Mouse (Mus musculus) ES-E14 (cell line): ENCODE results near the gene Vmn1r196. TPM values are rescaled to one million over a fixed set of nuclear protein-coding genes. Genes with fewer than 3 reads are reported as not detected.

Experiments used
- DNase-seq: peaks from one replicate; pipeline ENCODE4 v3.0.0-alpha.2; 2013; ENCODE audit warnings: low read depth, low spot score
- H3K27ac ChIP-seq: 2 replicates; pipeline ENCODE4 v1.5.1; 2012; ENCODE audit warnings: low read depth, mild to moderate bottlenecking, low read length, moderate library complexity, mixed read lengths; ENCODE audit not compliant: poor library complexity, insufficient read depth, severe bottlenecking
- H3K36me3 ChIP-seq: 2 replicates; pipeline ENCODE4 v1.6.1; 2012; ENCODE audit warnings: mild to moderate bottlenecking, low read length, moderate library complexity, mixed read lengths; ENCODE audit not compliant: control insufficient read depth, poor library complexity, insufficient read depth, severe bottlenecking
- H3K4me1 ChIP-seq, 2 experiments: fragments of 150-350 bp in 1 of 2; sonication (generic) in 1 of 2; 2 replicates each; pipeline ENCODE4 v1.6.1; 2012; ENCODE audit warnings: low read length in 2 of 2, mild to moderate bottlenecking in 1 of 2, mixed read lengths in 1 of 2; ENCODE audit not compliant: control insufficient read depth in 2 of 2, insufficient read depth in 2 of 2, poor library complexity in 1 of 2
- H3K4me3 ChIP-seq, 2 experiments: fragments of 150-350 bp in 1 of 2; sonication (generic) in 1 of 2; 2 replicates each; pipeline ENCODE4 v1.5.1; 2012; ENCODE audit warnings: low read length in 2 of 2, low read depth in 1 of 2, mild to moderate bottlenecking in 1 of 2, mixed read lengths in 1 of 2; ENCODE audit not compliant: insufficient read depth in 1 of 2, poor library complexity in 1 of 2, severe bottlenecking in 1 of 2
- H3K9ac ChIP-seq: 2 replicates; pipeline ENCODE4 v1.6.1; 2012; ENCODE audit warnings: low read depth, mild to moderate bottlenecking, low read length, mixed read lengths; ENCODE audit not compliant: poor library complexity, insufficient read depth, severe bottlenecking
- H3K9me3 ChIP-seq: fragments of 150-350 bp; sonication (generic); 2 replicates; pipeline ENCODE4 v1.6.1; 2012; ENCODE audit warnings: low read depth, mild to moderate bottlenecking, low read length; ENCODE audit not compliant: control insufficient read depth, insufficient read depth
- CHD2 ChIP-seq: IDR thresholded peaks from 2 replicates; pipeline ENCODE4 v1.6.1; 2014; ENCODE audit warnings: mild to moderate bottlenecking, low read depth, low read length, inconsistent platforms
- HCFC1 ChIP-seq: IDR thresholded peaks from 2 replicates; pipeline ENCODE4 v1.6.1; 2012; ENCODE audit warnings: low read length, inconsistent platforms, borderline replicate concordance; ENCODE audit not compliant: insufficient read depth
- MAFK ChIP-seq: IDR thresholded peaks from 2 replicates; pipeline ENCODE4 v1.6.1; 2014; ENCODE audit warnings: mild to moderate bottlenecking, low read depth, low read length, inconsistent platforms; ENCODE audit not compliant: insufficient read depth
- ZC3H11A ChIP-seq: IDR thresholded peaks from 2 replicates; pipeline ENCODE4 v1.6.1; 2012; ENCODE audit warnings: low read depth, mild to moderate bottlenecking, inconsistent platforms, low read length, borderline replicate concordance
- in situ Hi-C, 2 experiments: fragments of 600-800 bp; cut with MboI; formaldehyde crosslinking; loops; one replicate each; pipeline ENCODE4 v1.15.1; 2025; ENCODE audit warnings: low sequenced_read_pairs in 2 of 2, inconsistent platforms in 1 of 2; ENCODE audit not compliant: unreplicated experiment in 2 of 2
- total RNA-seq: library from RNA; depleted of rRNA; stranded (reverse); fragments of 300-350 nt; gene quantifications from 2 replicates; pipeline ENCODE4 v1.2.3, GENCODE M21; 2012; rRNA removed

The Vmn1r196 gene
- total RNA-seq, 1 experiment: not detected

- no peak overlapping the region for H3K4me3 ChIP-seq
- H3K4me1 ChIP-seq: no peaks in the 10 kb centered on the region
- no peaks in the 10 kb centered on the region for H3K36me3 ChIP-seq
- in situ Hi-C loops: no loop called here
- TF ChIP-seq CHD2: no peak
- no peak for TF ChIP-seq ZC3H11A
- TF ChIP-seq HCFC1: no peak
- TF ChIP-seq MAFK: no peak
- no peak overlapping the region for H3K9ac ChIP-seq
- H3K9me3 ChIP-seq: no peaks in the 10 kb centered on the region
- DNase-seq: no peak
- H3K27ac ChIP-seq: no peak overlapping the region
These were observed 45.8 kb downstream of the Vmn1r196 start for GRCm38 (mm10) chr13:22335565-22335964.

Other genes starting within 250 kb of the Vmn1r196 start
- gene Hist1h4i, start 248.6 kb upstream of the Vmn1r196 start, total RNA-seq: 814 and 830 TPM in 2 replicates
- gene Hist1h2ag, start 247.0 kb upstream of the Vmn1r196 start, total RNA-seq: 786 and 868 TPM in 2 replicates
- gene Hist1h2bj, start 246.7 kb upstream of the Vmn1r196 start, total RNA-seq: 1,371 and 1,735 TPM in 2 replicates
- gene Vmn1r188, start 205.5 kb upstream of the Vmn1r196 start, total RNA-seq: not detected in 2 replicates
- gene Vmn1r189, start 184.1 kb upstream of the Vmn1r196 start, total RNA-seq: not detected in 2 replicates
- not detected in 2 replicates for gene Vmn1r191, start 106.0 kb upstream of the Vmn1r196 start, total RNA-seq
- gene Vmn1r192, start 98.8 kb upstream of the Vmn1r196 start, total RNA-seq: not detected in 2 replicates
- gene Vmn1r193, start 66.8 kb upstream of the Vmn1r196 start, total RNA-seq: not detected in 2 replicates
- gene Vmn1r194, start 45.7 kb upstream of the Vmn1r196 start, total RNA-seq: not detected in 2 replicates
- gene Vmn1r195, start 19.4 kb upstream of the Vmn1r196 start, total RNA-seq: not detected in 2 replicates
- gene Vmn1r197, start 34.7 kb downstream of the Vmn1r196 start, total RNA-seq: not detected in 2 replicates
- 0.04 TPM in 1 of 2 replicates, not detected in the other for gene Vmn1r198, start 60.4 kb downstream of the Vmn1r196 start, total RNA-seq
- gene Vmn1r199, start 89.9 kb downstream of the Vmn1r196 start, total RNA-seq: not detected in 2 replicates
- not detected in 2 replicates for gene Vmn1r200, start 100.5 kb downstream of the Vmn1r196 start, total RNA-seq
- not detected in 2 replicates for gene Vmn1r201, start 182.0 kb downstream of the Vmn1r196 start, total RNA-seq
- gene Vmn1r202, start 215.5 kb downstream of the Vmn1r196 start, total RNA-seq: not detected in 2 replicates
- not detected in 2 replicates for gene Vmn1r203, start 228.2 kb downstream of the Vmn1r196 start, total RNA-seq